Mouse (Mus musculus): ENCODE data around the gene Gm20388.

Gene Gm20388

DNA sequence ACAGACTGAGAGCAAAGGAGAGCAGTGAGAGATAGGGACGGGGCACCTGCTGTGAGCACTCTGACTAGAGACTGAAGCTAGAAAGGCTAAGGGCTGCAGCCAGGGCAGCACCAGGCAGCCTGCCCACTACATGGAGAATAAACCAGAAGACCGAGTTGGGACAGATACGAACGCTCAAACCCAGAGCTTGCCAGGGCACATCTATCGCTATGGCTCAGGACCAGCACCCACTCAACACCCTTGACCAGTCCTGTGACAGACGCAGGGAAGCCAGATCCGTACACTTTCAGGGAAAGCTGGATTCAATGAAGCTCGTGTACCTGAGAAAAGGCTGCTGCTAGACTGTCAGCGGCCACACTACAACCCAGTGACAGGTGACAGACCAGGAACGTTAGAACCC lies 674.9 kb downstream of the Gm20388 start:
- DNase-seq = no peak

- peak; percentile 100 for DNase-seq
Measured at GRCm38 (mm10) chr8:120588908-120589771, 678.5 kb downstream of the Gm20388 start, which contains the start of gene Gins2. TSS of gene Gins2 (minus strand) at chr8:120589304.

DNA sequence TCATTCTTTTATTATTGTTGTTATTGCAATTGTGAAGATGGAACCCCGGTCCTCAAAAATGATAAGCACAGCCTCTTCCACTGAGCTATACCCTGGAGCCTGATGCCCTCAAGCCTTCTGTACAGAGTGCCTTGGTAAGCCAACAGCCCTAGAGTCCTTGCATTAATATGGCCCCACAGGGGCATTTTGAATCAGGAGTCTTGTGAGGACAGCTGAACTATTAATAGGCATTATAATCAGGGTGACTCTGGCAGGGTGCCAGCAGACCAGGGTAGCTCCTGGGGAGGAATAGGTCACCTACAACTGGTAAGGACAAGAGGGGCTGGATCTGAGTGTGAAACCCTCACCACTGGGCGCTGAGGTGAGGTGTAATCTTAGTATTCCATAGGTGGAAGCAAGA lies 679.3 kb downstream of the Gm20388 start:
- peak; percentile 42 to 56 for DNase-seq

DNA sequence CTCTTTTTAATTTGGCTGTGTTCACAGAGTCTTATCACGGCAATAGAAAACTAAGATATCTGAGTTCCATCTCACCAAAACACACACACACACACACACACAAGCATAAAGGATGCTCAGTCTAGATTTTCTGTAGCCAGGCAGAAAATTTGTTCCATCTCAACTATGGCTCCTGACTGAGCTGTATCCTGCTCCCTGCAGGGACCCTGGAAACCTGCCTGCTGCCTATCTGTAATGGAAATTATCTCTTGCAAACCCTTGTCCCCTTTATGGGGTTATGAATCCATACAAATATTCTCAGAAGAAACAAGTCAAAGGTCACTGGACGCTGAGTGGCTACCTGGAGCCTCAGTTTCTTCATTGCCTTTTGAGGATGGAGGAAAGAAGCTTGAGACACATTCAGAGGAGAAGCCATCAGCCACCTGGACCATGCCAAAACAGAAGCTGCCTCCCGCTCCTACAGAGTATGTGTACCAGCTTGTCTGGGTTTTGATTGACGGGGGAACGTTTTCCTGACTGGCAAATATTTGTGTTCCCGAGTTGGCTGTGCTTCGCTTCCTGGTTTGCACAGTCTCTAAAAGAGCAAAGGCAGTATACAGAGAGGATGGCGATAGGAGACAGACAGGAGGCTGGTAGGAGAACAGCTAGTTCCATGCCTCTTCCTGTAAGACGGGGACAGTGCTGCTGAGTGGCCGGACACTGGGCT lies 681.1 kb downstream of the Gm20388 start:
- no peak for DNase-seq

- DNase-seq = no peak
Measured at GRCm38 (mm10) chr8:120594571-120594970, 683.9 kb downstream of the Gm20388 start.

DNA sequence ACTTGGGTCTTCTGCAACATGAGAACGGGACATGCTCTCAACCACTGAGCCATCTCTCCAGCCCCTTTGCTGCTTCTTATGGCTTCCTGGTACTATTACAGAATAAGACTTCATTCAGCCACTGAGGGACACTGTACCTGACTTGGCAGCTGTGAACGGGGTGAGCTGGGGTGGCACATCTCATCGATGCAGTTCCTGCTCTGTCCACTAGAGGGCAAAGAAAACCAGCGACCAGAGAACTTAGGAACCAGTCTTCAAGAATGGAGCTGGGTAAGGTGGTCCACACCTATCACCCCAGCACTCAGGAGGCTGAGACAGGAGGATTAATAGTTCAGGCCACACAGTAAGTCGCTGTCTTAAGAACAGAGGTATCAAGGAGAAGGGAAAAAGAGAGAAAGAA lies 685.3 kb downstream of the Gm20388 start:
- DNase-seq = peak; percentile 15 to 58

GRCm38 (mm10) chr8:120598579-120598978 lies 687.9 kb downstream of the Gm20388 start:
- no peak for DNase-seq

GRCm38 (mm10) chr8:120599504-120599903 lies 688.9 kb downstream of the Gm20388 start:
- DNase-seq = peak; percentile 70 to 89

- no peak for DNase-seq
Measured at GRCm38 (mm10) chr8:120602672-120603071, 692.0 kb downstream of the Gm20388 start.

- DNase-seq = no peak
Measured at GRCm38 (mm10) chr8:120607460-120607859, 696.8 kb downstream of the Gm20388 start.

GRCm38 (mm10) chr8:120607885-120608284 lies 697.2 kb downstream of the Gm20388 start:
- DNase-seq = peak; percentile 57 to 85

GRCm38 (mm10) chr8:120610824-120611223 lies 700.2 kb downstream of the Gm20388 start:
- no peak for DNase-seq

GRCm38 (mm10) chr8:120614491-120614890 lies 703.9 kb downstream of the Gm20388 start:
- no peak for DNase-seq

DNA sequence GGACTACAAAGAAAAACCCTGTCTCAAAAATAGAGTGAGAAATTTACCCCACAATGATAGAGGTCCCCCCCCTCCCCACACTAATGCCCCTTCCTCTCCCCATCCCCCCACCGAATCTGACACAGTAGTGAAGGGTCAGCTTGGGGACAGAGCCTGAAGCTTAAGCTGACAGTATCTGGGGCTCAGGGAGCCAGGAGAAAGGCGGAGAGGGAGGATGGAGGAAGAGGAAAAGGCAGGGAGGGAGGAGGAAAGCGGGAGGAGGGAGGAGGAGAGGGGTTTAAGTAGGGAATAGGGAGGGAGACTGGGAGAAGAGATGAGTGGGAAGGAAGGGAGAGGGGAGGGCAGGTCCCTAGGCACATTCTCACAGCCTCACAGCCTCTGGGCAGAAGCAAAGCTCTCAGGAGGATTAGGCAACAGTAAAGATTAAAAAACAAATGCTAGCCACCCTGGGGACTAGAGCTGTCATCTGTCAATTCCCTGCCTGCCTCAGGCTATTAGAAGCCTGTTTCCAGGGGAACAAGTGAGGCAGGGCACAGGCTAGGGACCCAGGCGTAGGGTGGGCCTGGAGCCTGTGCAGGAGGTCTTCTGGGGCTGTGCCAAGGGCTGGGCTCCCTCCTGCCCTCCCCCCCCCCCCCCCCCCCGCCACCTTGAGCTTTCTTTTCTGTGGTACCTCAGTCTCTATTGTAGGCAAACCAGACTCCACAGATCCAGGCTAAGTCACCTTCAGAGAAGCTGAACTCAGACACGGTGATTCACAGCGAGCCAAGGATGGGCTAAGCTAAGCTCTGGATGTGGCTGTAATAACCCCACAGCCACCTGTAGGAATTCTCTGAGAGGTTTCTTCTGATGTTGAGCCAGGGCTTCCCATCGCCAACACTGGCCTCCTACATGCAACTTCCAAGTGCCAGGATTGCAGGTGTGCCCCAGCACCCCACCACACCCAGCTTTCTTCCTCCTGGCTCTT lies 706.3 kb downstream of the Gm20388 start:
- DNase-seq = no peak

- DNase-seq = peak; percentile 23 to 61
Measured at GRCm38 (mm10) chr8:120618110-120618509, 707.5 kb downstream of the Gm20388 start.

- DNase-seq = no peak
Measured at GRCm38 (mm10) chr8:120619235-120620180, 708.9 kb downstream of the Gm20388 start.

GRCm38 (mm10) chr8:120620441-120620840 lies 709.8 kb downstream of the Gm20388 start:
- no peak for DNase-seq

DNA sequence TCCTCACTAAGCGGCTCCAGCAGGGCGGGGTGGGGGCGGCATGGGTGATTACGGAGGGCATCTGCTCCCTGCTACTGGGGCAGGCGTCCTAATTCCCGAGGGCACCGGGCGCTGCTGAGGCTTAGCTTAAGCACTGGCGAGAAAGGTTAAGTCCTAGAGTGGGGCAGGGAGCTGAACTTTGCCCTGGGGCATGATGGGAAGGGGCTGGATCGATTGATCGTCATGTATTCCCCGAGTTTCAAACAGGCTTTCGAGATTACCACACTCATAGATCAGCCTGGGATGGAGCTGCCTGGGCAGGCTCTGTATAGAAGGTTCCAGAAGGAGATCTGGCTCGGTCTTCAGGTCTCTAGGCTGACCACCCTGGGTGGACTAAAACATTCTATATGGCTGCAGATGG lies 711.5 kb downstream of the Gm20388 start:
- no peak for DNase-seq

DNA sequence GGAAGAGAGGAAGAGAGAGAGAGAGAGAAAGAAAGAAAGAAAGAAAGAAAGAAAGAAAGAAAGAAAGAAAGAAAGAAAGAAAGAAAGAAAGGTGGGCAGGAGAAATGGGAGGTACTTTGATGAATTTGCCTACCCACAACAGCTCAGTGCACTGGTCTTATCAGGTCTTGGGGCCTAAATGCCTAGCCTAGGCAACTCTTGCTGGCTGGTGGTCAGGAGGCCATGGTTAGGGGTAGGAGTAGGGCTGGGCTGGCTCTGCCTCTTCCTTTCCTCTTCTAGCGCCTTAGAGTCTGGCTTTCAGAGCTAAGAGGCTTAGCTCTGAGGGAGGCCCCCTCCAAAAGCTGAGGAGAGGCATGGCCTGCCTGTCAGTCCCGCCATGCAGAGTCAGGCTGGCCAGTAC lies 713.0 kb downstream of the Gm20388 start:
- DNase-seq = no peak

- no peak for DNase-seq
Measured at GRCm38 (mm10) chr8:120626461-120626860, 715.8 kb downstream of the Gm20388 start.

DNA sequence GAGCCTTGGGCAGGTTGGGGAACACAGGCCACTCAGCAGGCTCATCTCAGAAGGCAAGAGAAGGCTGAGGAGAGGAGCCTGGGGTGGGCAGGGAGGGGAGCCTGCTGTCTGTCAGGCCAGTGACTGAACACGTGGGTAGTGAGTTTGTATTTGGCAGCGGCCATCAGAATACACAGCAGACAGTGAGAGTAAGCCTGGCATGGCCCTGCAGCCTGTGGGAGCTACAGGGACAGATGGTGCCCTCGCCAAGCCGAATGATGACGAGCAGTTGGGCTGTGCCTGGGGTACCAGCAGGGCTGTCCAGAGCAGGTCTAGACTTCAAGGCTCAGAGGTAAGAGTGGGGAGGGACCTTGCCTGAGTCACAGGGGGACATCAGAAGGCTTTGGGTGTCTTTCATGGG lies 716.7 kb downstream of the Gm20388 start:
- no peak for DNase-seq

- DNase-seq = no peak
Measured at GRCm38 (mm10) chr8:120630031-120630430, 719.4 kb downstream of the Gm20388 start.

Data from kidney, adult 8-10 months (tissue).